Mouse (Mus musculus): ENCODE results near the gene Aspg.
A peak's percentile ranks its signal among the peaks of the same experiment; 100 is the strongest.

The Aspg gene

DNA sequence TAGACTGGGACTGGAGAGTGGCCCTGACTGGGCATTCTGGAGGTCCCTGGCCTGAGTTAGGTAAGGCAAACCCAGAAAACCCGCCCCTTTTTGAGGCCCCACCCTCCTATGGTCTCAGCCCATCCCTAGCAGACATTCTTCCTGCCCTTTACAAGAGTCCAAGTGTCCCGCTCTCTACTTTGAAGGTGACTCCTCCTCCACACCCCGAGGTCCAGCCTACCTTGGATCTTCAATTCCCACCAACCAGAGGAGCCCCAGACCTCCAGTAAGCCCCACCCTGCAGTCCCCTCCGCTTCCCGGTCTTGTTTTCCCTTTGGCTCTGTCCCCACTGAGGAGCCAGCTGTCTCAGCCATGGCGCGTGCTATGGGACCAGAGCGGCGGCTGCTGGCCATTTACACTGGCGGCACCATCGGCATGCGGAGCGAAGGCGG, at the start of gene Aspg:
Gene Aspg (plus strand): TSS at position 139 of the 431 bp plus-strand sequence.
- DNase-seq (ENCODE audit: low spot score) = no peak

DNA sequence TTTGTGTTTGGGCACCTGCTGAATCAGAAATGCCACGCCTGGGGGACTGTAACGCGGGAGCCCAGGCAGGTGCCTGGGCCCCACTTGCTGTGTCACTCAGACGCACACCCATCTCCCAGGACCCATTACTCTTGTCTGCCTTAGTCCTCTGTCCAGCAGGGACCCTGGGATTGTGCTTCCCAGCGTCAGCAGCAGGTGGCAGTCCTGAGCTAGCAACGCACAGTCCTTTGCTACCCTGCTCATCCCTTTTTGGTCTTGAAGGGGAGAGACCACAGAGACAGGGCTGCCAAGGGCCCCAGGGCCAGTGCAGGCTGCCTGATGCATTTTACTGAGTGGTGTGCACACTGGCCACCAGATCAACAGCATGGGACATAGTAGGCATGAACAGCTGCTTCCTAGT, 28.8 kb upstream of the Aspg start:
- no peak for DNase-seq (ENCODE audit: low spot score)

DNA sequence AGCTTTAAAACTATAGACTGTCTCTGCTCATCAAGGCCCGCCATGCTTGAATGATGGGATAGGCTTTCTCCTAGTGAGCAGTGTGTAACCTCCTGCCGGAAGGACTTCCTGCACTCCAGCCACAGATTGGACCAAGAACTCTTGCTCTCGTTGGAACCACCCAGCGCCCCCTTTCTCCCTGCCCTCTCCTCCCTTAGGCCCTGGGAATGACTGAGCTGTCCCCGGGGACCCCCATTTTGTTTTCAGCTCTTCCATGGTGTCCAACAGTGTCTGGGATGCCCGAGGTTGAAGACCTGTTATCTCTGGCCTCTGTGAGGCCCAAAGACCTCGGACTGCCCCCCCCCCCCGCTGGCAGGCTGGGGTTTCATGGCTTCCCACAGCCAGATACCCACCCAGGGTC, 26.6 kb upstream of the Aspg start:
- no peak for DNase-seq (ENCODE audit: low spot score)

DNA sequence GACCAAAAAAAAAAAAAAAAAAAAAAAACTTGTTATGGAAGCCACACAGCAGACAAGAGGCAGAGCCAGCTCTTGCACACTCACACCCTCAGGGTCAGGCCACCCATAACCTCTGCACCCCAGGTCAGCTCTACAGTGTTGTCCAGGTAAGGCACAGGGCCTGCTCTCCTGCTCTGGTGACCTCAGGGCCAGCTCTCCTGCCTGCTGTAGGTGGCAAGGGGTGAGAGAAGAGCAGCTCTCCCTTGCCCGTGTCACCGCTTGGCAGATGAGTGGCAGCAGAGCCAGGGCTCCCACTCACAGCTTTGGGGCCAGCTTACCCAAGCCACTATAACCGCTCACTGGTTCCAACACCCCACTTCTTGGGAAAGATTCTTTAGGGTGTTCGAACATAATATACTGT, 25.6 kb upstream of the Aspg start:
- DNase-seq (ENCODE audit: low spot score) = no peak

DNA sequence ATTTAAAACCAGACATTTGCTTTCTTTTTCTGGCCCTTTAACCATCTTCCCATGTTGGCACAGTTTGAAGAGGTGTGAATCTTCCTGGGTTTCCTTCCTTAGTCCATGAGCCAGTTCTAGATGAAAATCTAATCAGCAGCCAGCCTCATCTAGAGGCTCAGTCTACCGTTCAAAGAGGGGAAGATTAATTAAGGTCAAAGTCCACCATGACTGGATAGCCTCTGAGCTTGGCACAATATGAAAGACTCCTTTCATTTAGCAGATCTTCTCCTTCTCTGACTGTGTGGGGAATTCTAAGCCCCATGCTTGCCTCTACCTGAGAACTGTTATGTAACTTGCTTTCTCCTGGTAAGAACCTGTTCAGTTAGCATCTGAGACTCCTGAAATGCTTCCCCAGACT, 24.2 kb upstream of the Aspg start:
- no peak for DNase-seq (ENCODE audit: low spot score)

DNA sequence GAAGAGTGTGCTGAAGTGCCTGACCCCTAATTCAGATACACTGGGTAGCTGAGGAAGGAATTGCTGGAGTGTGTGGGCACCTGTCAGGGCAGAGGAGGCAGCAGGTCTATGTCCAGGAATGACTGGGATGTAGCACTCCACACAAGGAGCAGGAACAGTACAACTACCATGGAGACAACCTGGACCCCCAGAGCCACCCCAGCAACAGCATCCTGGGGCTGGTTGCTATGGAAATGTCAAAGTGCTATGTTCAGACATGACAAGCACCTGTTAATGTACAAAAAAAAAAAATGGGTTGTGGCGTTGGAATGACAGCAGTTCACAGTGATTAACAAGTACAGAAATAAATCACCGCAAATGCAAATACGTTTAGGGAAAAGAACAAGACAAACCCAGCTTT, 20.2 kb upstream of the Aspg start:
- no peak for DNase-seq (ENCODE audit: low spot score)

DNA sequence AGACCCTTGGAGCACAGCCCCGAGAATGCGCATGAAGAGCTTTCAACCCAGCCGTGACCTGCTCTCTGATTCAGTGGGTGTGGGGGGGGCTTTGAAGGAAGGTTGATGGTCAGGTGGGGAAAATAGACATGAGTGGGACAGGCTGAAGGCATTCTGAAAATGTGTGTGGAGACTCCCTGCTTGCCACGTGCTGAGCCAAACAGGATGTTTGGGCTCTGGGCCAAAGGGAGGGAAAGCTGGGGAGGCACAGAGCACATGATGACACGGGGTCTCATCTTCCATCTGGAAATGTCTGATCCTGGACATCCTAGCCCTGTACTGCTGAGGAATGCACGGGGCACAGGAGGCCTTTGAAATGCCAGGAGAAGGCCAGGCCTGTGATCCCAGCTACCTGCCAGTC, 19.8 kb upstream of the Aspg start:
- no peak for DNase-seq (ENCODE audit: low spot score)

DNA sequence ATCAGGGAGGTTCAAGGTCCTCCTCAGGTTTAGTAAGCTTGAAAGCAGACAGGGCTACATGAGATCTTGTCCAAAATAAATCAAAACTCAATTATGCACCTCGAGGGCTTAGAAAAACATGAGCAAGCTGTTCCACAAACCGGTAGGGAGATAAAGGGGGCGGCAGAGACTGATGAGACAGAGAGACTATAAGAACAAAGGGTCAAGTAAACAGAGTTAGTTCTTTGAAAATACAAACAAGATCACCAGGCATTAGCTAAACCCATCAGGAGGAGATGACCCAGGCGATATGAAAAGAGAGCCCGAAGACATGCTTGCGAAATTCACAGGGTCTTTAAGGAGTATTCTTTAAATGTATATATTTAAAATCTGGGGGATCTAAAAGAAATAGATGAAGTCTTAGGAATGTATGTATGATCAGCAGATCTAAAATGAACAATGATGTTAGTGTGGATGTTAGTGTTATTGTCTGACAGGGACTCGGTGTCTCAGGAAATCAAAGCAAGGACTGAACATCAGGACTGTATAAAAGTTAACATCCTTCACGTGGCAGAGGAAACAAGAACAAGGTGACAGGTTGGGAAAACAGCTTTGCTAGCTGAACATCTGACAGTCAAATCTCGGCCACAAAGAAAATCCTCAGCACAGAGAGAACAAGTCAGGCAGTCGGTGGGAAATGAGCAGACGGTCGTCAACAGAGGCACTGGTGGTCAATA, 17.7 kb upstream of the Aspg start:
- no peak for DNase-seq (ENCODE audit: low spot score)

DNA sequence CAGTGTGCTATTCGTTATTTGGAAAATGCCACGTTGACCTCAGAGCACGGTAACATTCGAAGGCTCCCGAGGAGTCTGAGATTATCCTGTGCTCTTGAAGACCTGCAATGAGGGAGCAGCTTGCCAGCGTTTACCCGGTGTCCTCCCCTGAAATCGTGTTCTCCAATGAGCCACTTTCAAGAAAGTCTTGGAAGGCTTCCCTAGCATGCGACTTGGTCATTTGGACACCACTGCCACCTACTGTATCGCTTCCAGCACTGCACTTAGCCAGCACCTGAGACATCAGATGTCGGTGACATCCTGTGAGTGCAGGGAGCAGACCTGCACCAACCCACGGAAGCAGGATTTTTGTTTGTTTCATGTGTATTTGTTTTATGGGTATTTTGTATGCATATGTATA, 15.4 kb upstream of the Aspg start:
- DNase-seq (ENCODE audit: low spot score) = peak; percentile 51

DNA sequence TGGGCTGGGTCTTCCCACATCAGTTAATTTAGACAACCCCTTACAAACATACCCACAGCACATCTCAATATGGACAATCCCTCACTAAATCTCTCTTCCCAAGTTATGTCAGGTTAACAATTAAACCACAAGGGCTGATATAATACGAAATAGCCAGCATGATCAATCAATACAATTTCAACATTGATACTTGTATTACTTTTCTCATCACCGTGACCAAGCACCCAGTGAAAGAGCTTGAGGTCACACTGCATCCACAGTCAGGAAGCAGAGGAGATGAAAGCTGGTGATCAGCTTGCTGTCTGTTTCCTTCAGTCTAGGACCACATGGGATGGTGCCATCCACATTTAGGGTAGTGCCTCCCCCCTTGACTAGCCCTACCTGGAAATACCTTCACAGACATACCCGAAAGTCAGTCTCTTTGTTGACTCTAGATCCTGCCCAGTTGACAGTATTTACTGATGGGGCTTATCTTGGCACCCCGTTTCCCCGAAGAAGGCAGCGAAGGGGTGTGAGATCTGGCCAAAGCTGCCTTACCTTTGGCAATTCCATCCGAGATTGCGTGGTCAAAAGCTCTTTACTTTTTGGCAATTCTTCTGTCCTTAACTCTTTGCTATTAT, 12.1 kb upstream of the Aspg start:
- no peak for DNase-seq (ENCODE audit: low spot score)

DNA sequence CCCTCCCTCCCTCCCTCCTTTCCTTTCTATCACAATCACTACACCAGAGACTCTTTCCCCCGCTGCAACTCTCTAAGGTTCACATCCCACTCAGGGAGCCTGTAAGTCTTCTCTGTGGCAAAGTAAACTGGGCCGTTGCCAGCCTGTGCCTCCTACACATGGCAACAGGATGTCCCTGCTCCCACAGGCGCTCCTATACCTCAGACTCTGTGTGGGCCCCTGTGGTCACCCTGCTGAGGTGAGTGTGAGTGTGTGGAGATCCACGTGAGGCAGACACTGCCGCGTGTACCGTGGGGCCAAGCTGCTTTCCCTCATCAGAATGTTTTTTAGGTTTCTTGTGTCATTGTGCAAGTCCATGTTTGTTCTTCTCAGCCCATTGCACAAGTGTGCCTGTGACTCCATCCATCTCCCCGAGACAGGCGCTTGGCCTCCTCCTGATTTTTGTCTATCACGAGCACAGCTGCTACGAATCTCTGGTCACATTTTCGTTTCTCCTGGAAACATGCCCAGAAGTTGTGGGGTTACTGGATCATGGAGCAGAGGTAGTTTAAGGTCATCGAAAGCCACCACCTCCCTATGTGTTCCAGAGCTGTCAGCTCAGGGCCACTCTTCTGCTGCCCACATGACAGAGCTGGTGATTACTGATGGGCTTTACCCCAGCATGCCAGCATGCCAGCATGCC, 10.3 kb upstream of the Aspg start:
- peak; percentile 40 for DNase-seq (ENCODE audit: low spot score)

DNA sequence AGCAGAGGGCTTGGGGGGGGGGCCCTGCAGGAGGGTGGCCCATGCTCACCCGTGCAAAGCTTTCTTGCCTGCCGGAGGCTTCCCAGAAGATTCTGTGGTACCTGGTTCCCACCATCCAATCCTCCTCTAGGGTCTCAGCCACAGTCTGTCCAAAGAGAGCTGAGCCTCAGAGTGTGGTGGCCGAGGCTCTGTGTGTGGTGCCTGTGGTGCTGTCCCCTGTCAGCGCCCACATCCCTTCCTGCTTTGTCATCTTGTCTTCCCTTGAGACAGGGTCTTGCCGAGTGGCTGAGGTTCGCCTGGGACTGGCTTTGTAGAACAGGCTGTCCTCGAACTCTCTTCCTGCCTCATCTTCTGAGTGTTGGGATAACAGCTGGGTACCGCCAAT, 9.8 kb upstream of the Aspg start:
- no peak for DNase-seq (ENCODE audit: low spot score)

DNA sequence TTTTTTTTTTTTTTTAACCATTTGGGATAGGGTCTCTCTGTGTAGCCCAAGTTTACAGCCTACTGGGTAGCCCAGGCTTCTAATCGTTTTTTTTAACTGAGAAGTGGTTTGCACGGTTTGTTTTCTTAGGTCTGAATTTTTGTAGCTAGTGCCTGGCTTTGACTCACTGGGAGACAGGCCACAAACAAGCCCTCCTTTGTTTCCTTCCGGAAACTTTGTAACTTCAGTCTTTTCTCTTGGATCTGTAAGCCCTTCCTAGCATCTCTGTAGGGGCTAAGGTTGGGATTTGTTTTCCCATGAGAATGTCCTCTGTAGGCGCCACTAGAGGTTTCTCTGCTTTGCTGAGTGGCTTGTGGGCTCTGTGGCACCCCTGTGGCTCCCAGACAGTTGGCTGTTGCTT, 6.4 kb upstream of the Aspg start:
- no peak for DNase-seq (ENCODE audit: low spot score)

DNA sequence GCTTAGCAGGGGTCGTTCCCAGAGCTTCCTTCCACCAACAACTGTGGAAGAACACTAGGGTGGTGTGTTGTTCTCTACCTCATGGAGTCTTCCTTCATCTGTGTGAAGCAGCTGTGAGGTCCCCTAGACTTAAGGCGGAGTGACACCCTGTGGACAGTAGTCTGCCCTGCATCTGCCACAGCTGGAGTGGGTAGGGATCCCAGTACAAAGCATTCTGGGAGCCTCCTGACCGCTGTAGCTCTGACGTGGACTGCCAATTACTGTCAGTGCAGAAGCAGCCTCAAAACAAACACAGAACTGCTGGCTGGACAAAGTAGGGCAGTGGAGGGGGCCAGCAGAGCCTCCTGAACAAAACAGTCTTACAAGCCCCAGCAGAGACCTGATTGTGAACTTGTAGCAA, 5.4 kb upstream of the Aspg start:
- DNase-seq (ENCODE audit: low spot score) = no peak

DNA sequence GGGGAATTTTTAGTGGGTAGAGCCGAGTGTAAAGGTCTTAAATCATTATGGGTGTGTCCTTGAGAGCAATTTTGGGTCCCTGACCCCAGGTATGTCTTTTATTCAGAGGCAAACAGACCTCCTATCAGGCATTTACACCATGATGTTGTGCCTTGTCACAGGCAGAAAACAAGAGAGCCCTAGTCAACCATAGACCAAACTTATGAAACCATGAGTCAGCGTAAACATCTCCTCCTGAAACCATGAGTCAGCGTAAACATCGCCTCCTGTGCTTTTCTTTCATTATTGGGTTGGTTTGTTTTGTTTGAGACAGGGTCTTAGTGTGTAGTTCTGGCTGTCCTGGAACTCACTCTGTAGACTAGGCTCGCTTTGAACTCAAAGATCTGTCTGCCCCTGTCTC, 3.3 kb upstream of the Aspg start:
- DNase-seq (ENCODE audit: low spot score) = no peak

DNA sequence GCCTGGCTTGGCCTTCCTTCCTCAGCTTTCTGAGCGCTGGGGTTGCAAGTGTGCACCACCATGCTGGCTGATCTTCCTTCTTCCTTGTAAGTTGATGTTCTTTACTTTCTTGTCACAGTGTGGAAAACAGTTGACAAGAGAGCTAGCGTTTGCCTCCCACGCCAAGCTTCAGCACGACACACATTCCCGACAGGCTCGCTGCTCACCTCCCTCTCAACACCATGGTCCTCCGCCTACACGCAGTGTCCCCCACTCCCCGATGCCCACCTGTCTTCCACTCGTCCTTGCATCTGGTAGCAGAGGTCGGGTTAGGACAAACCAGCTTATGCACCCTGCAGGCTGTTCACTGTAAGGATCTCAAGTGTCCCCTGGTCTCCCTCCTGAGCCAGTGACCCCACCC, 1.6 kb upstream of the Aspg start:
- DNase-seq (ENCODE audit: low spot score) = no peak

DNA sequence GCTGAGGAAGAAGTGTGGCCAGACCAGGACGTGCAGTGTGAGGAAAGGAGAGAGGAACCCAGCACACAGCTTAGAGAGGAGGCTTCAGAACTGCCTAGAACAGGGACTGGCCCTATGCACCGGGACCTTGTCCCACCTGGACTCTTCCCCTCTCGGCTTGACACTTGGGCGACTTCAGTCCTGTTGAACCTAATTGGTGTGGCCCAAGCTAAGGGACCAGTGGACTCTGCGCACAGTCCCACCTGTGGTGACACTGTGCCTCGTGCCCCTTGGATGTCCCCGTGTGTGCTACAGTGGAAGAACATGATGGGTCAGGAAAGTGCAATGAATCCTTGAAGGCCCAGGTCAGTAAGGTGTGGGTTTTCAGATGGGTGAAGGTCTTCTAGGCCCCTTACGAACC, 1.2 kb downstream of the Aspg start:
- no peak for DNase-seq (ENCODE audit: low spot score)

DNA sequence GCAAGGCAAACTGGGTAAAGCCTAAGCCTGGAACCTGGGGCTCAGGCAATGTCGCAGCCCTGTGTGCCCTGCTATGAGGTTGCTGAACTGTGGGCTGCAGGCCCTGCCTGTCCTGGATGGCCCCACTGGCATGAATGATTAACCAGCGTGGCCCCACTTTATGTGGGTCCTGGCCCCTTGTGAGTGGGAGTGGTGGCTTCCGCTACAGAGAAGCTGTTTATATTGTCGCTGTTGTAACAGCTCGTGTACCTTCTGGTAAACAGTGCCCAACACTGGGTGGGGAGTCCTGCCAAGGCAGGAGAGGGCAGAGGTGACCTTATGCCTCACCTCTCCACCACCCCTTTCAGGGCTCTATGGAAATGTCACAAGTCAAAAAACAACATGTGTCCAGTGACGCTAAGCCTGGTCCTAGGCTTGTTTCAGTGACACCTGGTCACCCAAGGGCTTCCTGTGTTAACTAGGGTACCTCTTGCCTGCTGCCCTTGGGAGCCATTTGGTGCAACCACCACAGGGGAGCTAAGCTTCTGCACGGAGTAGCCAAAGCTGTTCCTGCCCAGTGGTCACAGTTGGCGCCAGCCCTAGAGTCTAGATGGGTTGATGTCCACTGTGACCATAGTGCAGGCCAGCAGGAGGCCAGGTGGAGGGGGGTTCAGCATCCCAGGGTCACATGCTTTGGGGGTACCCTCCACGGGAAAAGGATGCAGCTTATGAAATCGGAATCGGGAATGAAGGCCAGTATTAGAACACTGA, 2.4 kb downstream of the Aspg start:
- DNase-seq (ENCODE audit: low spot score) = no peak

DNA sequence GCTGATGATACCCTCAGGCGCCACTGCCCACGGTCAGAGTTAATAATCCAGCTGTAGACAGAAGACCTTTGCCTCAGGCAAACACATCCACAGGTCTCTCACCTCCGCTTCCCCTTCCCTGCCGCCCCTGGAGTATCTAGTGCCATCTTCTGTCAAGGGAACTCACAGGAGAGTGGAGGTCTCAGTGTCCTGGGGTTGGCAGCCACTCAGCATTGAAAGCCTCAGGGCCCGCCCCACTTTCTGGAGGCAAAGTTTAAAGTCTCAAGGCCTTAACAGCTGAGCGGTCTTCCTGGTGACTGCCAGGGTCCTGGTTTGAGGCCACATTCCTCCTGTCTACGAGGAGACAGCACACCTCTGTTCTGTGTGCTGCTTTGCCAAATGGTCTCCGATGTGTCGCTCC, 3.2 kb downstream of the Aspg start:
- DNase-seq (ENCODE audit: low spot score) = no peak

DNA sequence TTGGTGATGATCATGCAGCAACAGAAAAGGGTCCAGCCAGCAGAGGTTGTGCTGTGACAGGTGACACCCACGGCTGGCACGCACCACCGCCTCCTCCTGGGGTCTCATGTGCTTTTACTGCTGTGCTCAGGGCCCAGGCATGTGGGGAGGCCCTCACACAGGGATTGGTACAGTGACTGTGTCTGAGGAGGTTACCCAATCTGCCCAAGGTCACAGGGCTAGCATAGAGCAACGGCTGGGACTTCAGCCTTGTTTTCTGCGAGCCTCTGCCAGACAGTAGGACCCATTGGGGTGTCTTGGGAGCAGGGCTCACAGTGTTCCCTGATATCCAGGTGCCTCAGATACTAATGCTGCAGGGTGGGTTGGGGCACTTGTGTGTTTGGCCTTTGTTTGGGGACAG, 4.8 kb downstream of the Aspg start:
- DNase-seq (ENCODE audit: low spot score) = no peak

DNA sequence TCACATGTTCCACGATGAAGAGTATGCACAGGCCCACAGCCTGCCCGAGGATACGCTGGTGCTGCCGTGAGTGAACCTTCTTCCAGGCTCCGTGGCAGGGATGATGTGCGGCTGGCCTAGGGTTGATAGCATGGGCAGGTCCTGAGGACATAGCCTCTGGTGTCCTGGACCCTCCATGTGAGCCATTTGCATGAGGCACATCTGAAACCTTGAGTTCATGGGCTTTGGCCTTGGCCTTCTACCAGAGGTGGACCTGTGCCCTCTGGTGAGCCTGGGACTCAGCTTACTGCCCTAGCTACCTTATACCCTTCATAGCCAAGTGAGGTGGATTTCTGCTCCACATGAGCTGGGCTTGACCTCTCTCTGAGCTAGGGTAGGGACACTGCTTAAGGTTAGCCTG, 5.8 kb downstream of the Aspg start:
- no peak for DNase-seq (ENCODE audit: low spot score)

DNA sequence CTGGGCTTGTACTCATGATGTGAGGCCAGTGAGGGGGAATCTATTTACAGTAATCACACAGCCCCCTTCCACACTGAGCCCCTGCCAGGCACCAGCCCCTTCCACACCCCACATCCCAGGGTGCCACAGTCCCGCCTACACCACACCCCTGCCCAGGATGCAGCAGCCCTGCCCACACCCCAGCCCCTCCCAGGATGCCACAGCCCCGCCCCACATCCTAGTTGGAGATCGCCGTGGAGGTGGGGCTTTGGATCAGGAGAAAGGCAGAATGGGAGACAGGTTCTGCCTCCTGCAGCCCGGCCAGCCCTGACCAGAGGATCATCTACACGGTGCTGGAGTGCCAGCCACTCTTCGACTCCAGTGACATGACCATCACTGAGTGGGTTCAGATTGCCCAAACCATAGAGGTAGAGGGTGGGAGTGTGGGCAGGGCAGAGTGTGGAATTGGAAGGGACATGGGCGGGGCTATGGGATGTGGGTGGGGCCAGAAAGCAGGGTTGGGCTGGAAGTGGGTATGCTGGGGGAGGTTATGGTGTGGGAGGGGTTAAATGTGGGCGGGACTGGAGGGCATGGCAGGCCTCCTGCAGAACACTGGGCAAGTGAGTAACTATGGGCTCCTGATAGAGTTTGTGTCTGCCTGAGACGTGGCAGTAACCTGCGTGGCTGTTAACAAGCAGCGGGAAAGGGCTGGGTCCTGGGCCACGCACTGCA, 6.4 kb downstream of the Aspg start:
- DNase-seq (ENCODE audit: low spot score) = no peak

All from left cerebral cortex, adult 11 months (tissue).